Mouse (Mus musculus) erythroblast, embryonic 14.5 days (primary cell): ENCODE results near the gene Gadd45gip1.

Experiments used
- GATA1 ChIP-seq: IDR thresholded peaks from 2 replicates; pipeline ENCODE4 v1.6.1; 2012; ENCODE audit warnings: low read length, inconsistent platforms, mixed read lengths
- TAL1 ChIP-seq: IDR thresholded peaks from 3 replicates; pipeline ENCODE4 v1.6.1; 2012; ENCODE audit warnings: low read length, inconsistent platforms, mixed read lengths

GRCm38 (mm10) chr8:84844397-84845070 lies 13.2 kb downstream of the Gadd45gip1 start:
- TF ChIP-seq GATA1 (no peak), TAL1 (no peak)
